Mouse (Mus musculus) MEL (cell line): ENCODE measurements at regions not wholly inside any gene's neighbourhood (a gene's known extent, or its start where the extent isn't known, plus 50 kb on each side); places are given as distances from the start of the nearest gene placed in this dataset.

Experiments used
- DNase-seq: peaks from one replicate; pipeline ENCODE4 v3.0.0; 2011; ENCODE audit warnings: low read depth, low spot score
- H3K27ac ChIP-seq: 2 replicates; pipeline ENCODE4 v1.5.1; 2012; ENCODE audit warnings: low read depth, mild to moderate bottlenecking, control low read depth, low read length, moderate library complexity; ENCODE audit not compliant: control insufficient read depth
- H3K27me3 ChIP-seq, 2 experiments: fragments of 150-350 bp in 1 of 2; sonication (generic) in 1 of 2; 2 replicates each; pipeline ENCODE4 v1.6.1; 2012; ENCODE audit warnings: low read length in 2 of 2, mild to moderate bottlenecking in 2 of 2, improper control_type of control experiment in 1 of 2, moderate library complexity in 1 of 2; ENCODE audit not compliant: insufficient read depth in 2 of 2, control insufficient read depth in 1 of 2
- H3K36me3 ChIP-seq, 2 experiments: 2 replicates each; pipeline ENCODE4 v1.6.1; 2012 to 2014; ENCODE audit warnings: low read length in 2 of 2, improper control_type of control experiment in 1 of 2, inconsistent platforms in 1 of 2, mild to moderate bottlenecking in 1 of 2; ENCODE audit not compliant: insufficient read depth in 2 of 2, control insufficient read depth in 1 of 2
- H3K4me1 ChIP-seq, 2 experiments: fragments of 150-350 bp in 1 of 2; sonication (generic) in 1 of 2; 2 replicates each; pipeline ENCODE4 v1.6.1; 2012; ENCODE audit warnings: low read length in 2 of 2, improper control_type of control experiment in 1 of 2, mild to moderate bottlenecking in 1 of 2; ENCODE audit not compliant: insufficient read depth in 2 of 2, control insufficient read depth in 1 of 2
- H3K4me3 ChIP-seq, 2 experiments: fragments of 150-350 bp in 1 of 2; sonication (generic) in 1 of 2; 2 replicates each; pipeline ENCODE4 v1.5.1; 2012; ENCODE audit warnings: low read depth in 2 of 2, low read length in 2 of 2, mild to moderate bottlenecking in 2 of 2, moderate library complexity in 2 of 2, control low read depth in 1 of 2, improper control_type of control experiment in 1 of 2; ENCODE audit not compliant: control insufficient read depth in 1 of 2, insufficient read depth in 1 of 2
- H3K79me2 ChIP-seq: 2 replicates; pipeline ENCODE4 v1.6.1; 2012; ENCODE audit warnings: mild to moderate bottlenecking, low read length, moderate library complexity; ENCODE audit not compliant: control insufficient read depth, poor library complexity, insufficient read depth
- H3K9ac ChIP-seq: 2 replicates; pipeline ENCODE4 v1.6.1; 2012; ENCODE audit warnings: low read depth, mild to moderate bottlenecking, control low read depth, low read length, moderate library complexity; ENCODE audit not compliant: control insufficient read depth, poor library complexity, severe bottlenecking
- H3K9me3 ChIP-seq: fragments of 150-350 bp; sonication (generic); replicated peaks from 2 replicates; pipeline ENCODE4 v1.6.1; 2012; ENCODE audit warnings: mild to moderate bottlenecking, low read length, improper control_type of control experiment, moderate library complexity; ENCODE audit not compliant: insufficient read depth
- BHLHE40 ChIP-seq: IDR thresholded peaks from 2 replicates; pipeline ENCODE4 v1.6.1; 2012; ENCODE audit warnings: low read depth, mild to moderate bottlenecking, inconsistent platforms, low read length, improper control_type of control experiment, borderline replicate concordance
- CHD1 ChIP-seq: IDR thresholded peaks from 2 replicates; pipeline ENCODE4 v1.6.1; 2012; ENCODE audit warnings: low read depth, mild to moderate bottlenecking, inconsistent platforms, low read length, improper control_type of control experiment
- CHD2 ChIP-seq: IDR thresholded peaks from 2 replicates; pipeline ENCODE4 v1.6.1; 2011; ENCODE audit warnings: low read length, improper control_type of control experiment
- E2F4 ChIP-seq: IDR thresholded peaks from 2 replicates; pipeline ENCODE4 v1.6.1; 2011; ENCODE audit warnings: low read depth, low read length, improper control_type of control experiment, borderline replicate concordance
- EP300 ChIP-seq, 2 experiments: IDR thresholded peaks; 2 replicates each; pipeline ENCODE4 v1.6.1; 2011; ENCODE audit warnings: improper control_type of control experiment in 2 of 2, low read length in 2 of 2, low read depth in 1 of 2, mild to moderate bottlenecking in 1 of 2
- GATA1 ChIP-seq: IDR thresholded peaks from 2 replicates; pipeline ENCODE4 v1.6.1; 2011; ENCODE audit warnings: low read depth, low read length, improper control_type of control experiment
- MAFK ChIP-seq: IDR thresholded peaks from 2 replicates; pipeline ENCODE4 v1.6.1; 2011; ENCODE audit warnings: low read depth, mild to moderate bottlenecking, low read length, improper control_type of control experiment, borderline replicate concordance
- MAZ ChIP-seq: IDR thresholded peaks from 2 replicates; pipeline ENCODE4 v1.6.1; 2012; ENCODE audit warnings: low read depth, mild to moderate bottlenecking, inconsistent platforms, low read length, improper control_type of control experiment
- MEF2A ChIP-seq: IDR thresholded peaks from 2 replicates; pipeline ENCODE4 v1.6.1; 2014; ENCODE audit warnings: low read depth, mild to moderate bottlenecking, inconsistent platforms, low read length, improper control_type of control experiment; ENCODE audit not compliant: poor library complexity, insufficient replicate concordance, severe bottlenecking; ENCODE audit errors: extremely low read depth
- MYB ChIP-seq: IDR thresholded peaks from 2 replicates; pipeline ENCODE4 v1.6.1; 2011; ENCODE audit warnings: mild to moderate bottlenecking, low read depth, low read length, improper control_type of control experiment
- MYC ChIP-seq: IDR thresholded peaks from 2 replicates; pipeline ENCODE4 v1.6.1; 2011; ENCODE audit warnings: low read depth, mild to moderate bottlenecking, low read length, improper control_type of control experiment, moderate library complexity
- NELFE ChIP-seq: IDR thresholded peaks from 2 replicates; pipeline ENCODE4 v1.6.1; 2011; ENCODE audit warnings: low read depth, low read length, improper control_type of control experiment
- POLR2A ChIP-seq, 2 experiments: IDR thresholded peaks; 2 replicates each; pipeline ENCODE4 v1.6.1; 2011 to 2012; ENCODE audit warnings: low read length in 2 of 2, mild to moderate bottlenecking in 2 of 2, control low read depth in 1 of 2, improper control_type of control experiment in 1 of 2, low read depth in 1 of 2, moderate library complexity in 1 of 2; ENCODE audit not compliant: control insufficient read depth in 1 of 2, insufficient read depth in 1 of 2, poor library complexity in 1 of 2
- POLR2AphosphoS2 ChIP-seq: IDR thresholded peaks from 2 replicates; pipeline ENCODE4 v1.6.1; 2011; ENCODE audit warnings: low read length, improper control_type of control experiment
- POLR2AphosphoS5 ChIP-seq: IDR thresholded peaks from 2 replicates; pipeline ENCODE4 v1.6.1; 2012; ENCODE audit warnings: low read depth, borderline replicate concordance, mild to moderate bottlenecking, inconsistent platforms, low read length, moderate library complexity, mixed read lengths
- RAD21 ChIP-seq: IDR thresholded peaks from 2 replicates; pipeline ENCODE4 v1.6.1; 2011; ENCODE audit warnings: mild to moderate bottlenecking, low read depth, low read length, improper control_type of control experiment
- SIN3A ChIP-seq: IDR thresholded peaks from 2 replicates; pipeline ENCODE4 v1.6.1; 2012; ENCODE audit warnings: low read length, improper control_type of control experiment, inconsistent platforms
- TBP ChIP-seq: IDR thresholded peaks from 2 replicates; pipeline ENCODE4 v1.8.0; 2011; ENCODE audit warnings: low read depth, low read length, improper control_type of control experiment
- ZNF384 ChIP-seq: IDR thresholded peaks from 2 replicates; pipeline ENCODE4 v1.6.1; 2012; ENCODE audit warnings: low read depth, mild to moderate bottlenecking, inconsistent platforms, low read length, improper control_type of control experiment

GRCm38 (mm10) chr14:76623371-76623988 lies 66.8 kb upstream of the Serp2 start:
- no peak for DNase-seq
- H3K4me3 ChIP-seq, result no peak overlapping the region
- H3K27ac ChIP-seq, result no peak overlapping the region
- TF ChIP-seq BHLHE40 (no peak), POLR2A (IDR thresholded peaks at IDR 0.05; ENCODE audit: control insufficient read depth in 1 of 2, insufficient read depth in 1 of 2, low read depth in 1 of 2, low read length in 2 of 2, poor library complexity in 1 of 2) (no peak), NELFE (no peak), POLR2AphosphoS5 (no peak), E2F4 (no peak), MEF2A (no peak), TBP (no peak), RAD21 (no peak), EP300 (IDR thresholded peaks at IDR 0.05; ENCODE audit: low read depth in 1 of 2, low read length in 2 of 2) (no peak), MAFK (no peak), MAZ (no peak), GATA1 (no peak), ZNF384 (no peak), SIN3A (no peak), CHD2 (no peak), MYB (no peak), POLR2AphosphoS2 (no peak)
- no peaks in the 10 kb centered on the region; a peak in 1 of 4 replicates for H3K27me3 ChIP-seq
- H3K79me2 ChIP-seq, result no peaks in the 10 kb centered on the region; the same call in 1 of the 2 replicates
- H3K9me3 ChIP-seq, result no peaks in the 10 kb centered on the region
- no peak overlapping the region for H3K9ac ChIP-seq
- no peaks in the 10 kb centered on the region for H3K4me1 ChIP-seq
- H3K36me3 ChIP-seq, result no peaks in the 10 kb centered on the region

GRCm38 (mm10) chr14:76622634-76623291 lies 66.1 kb upstream of the Serp2 start:
- H3K36me3 ChIP-seq, result no peaks in the 10 kb centered on the region
- TF ChIP-seq CHD1 (no peak), MYB (no peak), MYC (no peak)
- DNase-seq, result no peak
- no peaks in the 10 kb centered on the region for H3K4me1 ChIP-seq
- H3K79me2 ChIP-seq, result no peaks in the 10 kb centered on the region; the same call in 1 of the 2 replicates
- no peak overlapping the region for H3K4me3 ChIP-seq
- H3K9ac ChIP-seq, result no peak overlapping the region
- H3K9me3 ChIP-seq, result no peaks in the 10 kb centered on the region
- no peak overlapping the region for H3K27ac ChIP-seq
- no peaks in the 10 kb centered on the region; a peak in 1 of 4 replicates for H3K27me3 ChIP-seq
